Mouse (Mus musculus): ENCODE measurements around the gene Abcf2. TPM values are rescaled to one million over a fixed set of nuclear protein-coding genes. Genes with fewer than 3 reads are reported as not detected.

The Abcf2 gene
- polyA plus RNA-seq, 1 experiment from 2014 or later, result 83.8 TPM

DNA sequence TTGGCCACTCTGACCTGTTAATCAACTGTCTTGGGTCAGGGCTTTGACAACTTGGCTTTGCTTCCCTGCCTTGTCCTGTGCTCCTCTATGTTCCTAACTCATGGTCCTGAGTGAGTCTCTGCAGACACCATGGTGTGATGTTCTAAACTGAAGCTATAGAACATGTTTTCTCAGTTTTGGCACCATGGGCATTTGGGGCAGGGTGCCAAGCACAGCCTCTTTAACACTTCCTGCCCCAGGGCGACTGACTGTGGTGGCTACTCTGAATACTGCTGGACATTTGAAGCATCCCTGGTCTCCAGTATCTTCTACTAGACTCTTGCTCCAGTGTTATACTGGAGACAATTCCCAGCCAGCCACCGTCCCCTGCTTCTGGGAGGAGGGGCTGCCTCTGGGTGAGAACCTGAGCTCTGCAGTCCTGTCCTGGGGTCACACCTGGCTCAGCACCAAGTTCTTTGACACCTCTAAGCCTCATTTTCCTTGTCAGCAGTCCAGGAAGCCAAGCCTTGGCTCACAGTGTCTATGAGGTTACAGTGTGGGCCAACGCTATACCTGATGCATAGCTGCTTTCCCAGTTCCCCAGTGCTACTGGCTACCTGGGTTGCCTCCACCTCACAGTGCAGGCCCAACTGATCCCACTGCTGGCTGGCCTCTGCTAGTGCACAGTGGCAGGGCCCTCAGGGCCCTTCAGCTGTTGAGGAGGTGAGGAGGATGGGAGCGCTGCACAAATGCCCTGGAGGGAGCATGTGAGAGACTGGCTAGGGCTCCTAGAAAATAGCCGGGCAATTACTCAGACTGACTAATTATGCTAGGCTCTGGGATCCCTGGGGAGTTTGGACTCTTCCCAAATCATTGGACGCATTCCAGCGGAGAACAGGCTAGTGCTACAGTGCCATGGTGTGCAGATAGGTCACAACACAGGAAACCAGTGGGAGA, 34.4 kb upstream of the Abcf2 start:
- no peaks in the 10 kb centered on the region for H3K9me3 ChIP-seq
- H3K4me1 ChIP-seq, result peaks cover 25% of the 10 kb centered on the region
- H3K27me3 ChIP-seq (replicated peaks), result no peaks in the 10 kb centered on the region
- no peak overlapping the region for H3K9ac ChIP-seq
- H3K36me3 ChIP-seq (replicated peaks), result no peaks in the 10 kb centered on the region
- WGBS, result 53% methylated on average over 7 of the region's 7 CpGs
- ATAC-seq (replicated peaks), result peak; percentile 53
- no peak overlapping the region for H3K4me3 ChIP-seq
- H3K4me2 ChIP-seq, result no peak overlapping the region
- H3K27ac ChIP-seq, result peak overlapping the region; percentile 30; the same call in 1 of the 2 replicates

- WGBS, result 70% methylated on average over 5 of the region's 5 CpGs
- Histone ChIP-seq H3K27ac (no peak overlapping the region), H3K36me3 (replicated peaks) (no peaks in the 10 kb centered on the region), H3K4me1 (peaks cover 42% of the 10 kb centered on the region), H3K9ac (no peak overlapping the region), H3K4me2 (no peak overlapping the region), H3K9me3 (no peaks in the 10 kb centered on the region), H3K4me3 (no peak overlapping the region), H3K27me3 (replicated peaks) (no peaks in the 10 kb centered on the region)
- no peak for ATAC-seq (replicated peaks)
These were observed 32.1 kb upstream of the Abcf2 start for GRCm38 (mm10) chr5:24609388-24609787.

GRCm38 (mm10) chr5:24605980-24606665, 28.9 kb upstream of the Abcf2 start:
- 6% methylated on average over 14 of the region's 14 CpGs for WGBS
- Histone ChIP-seq H3K27me3 (replicated peaks) (no peaks in the 10 kb centered on the region), H3K9ac (peak overlapping the region; percentile 81), H3K4me3 (peak overlapping the region; percentile 64), H3K36me3 (replicated peaks) (no peaks in the 10 kb centered on the region), H3K4me1 (peaks cover 57% of the 10 kb centered on the region), H3K4me2 (peak overlapping the region; percentile 94), H3K27ac (peak overlapping the region; percentile 100), H3K9me3 (no peaks in the 10 kb centered on the region)
- no peak for ATAC-seq (replicated peaks)

DNA sequence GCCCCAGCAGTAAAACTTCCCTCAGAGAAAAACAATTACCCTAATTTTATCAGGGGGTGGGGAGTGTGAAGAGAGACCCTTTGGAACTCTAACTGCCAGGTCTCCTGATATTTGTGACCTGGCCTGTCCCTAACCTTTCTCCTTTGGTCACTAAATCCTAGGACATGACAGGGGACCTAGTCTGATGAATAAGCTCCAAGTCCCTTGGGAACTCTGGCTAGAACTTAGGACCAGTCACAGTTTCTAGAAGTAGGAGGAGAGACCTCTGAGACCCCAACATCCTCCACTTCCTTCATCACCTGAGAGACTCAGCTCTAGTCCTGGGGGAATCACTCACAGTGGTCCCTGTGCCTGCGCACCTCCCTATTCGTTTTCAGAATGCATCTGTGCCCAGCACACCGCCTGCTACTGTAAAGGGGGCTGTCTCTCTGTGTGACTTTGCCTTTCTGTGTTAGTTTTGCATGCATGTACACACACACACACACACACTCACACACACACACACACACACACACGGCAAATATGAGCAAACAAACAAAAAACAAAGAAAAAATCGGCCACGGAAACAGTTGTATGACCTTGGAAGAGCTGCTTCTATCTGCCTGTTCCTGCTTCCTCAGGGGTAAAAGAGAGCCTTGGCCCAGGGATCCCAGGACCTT, 28.2 kb upstream of the Abcf2 start:
- Histone ChIP-seq H3K9me3 (no peaks in the 10 kb centered on the region), H3K36me3 (replicated peaks) (no peaks in the 10 kb centered on the region), H3K27me3 (replicated peaks) (no peaks in the 10 kb centered on the region), H3K4me1 (peaks cover 63% of the 10 kb centered on the region), H3K4me3 (peak overlapping the region; percentile 64), H3K27ac (peak overlapping the region; percentile 100), H3K4me2 (peak overlapping the region; percentile 94), H3K9ac (peak overlapping the region; percentile 81)
- 2% methylated on average over 6 of the region's 6 CpGs for WGBS
- no peak for ATAC-seq (replicated peaks)

DNA sequence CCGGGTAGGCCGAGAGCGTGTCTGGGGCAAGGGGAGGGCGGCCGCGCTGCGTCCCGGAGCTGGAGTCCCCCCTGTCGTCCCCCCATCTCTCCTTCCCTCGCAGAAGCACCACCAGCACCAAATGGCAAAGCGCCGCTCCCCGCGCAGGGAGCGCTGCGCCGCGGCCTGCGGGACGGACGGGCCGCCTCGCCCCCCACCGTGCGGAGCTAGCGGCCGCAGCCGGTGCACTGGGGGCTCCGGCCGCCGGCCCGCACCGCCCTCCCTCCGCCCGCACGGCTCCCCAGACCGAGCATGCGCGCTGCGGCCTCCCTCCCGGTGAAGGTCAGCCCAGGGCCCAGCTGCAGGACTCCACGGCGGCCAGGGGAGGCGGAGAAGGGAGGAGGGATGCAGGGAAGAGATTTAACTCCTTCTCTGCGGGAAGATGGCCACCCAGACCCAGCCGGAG, 27.4 kb upstream of the Abcf2 start:
- Histone ChIP-seq H3K9ac (peak overlapping the region; percentile 81), H3K4me3 (peak overlapping the region; percentile 64), H3K27ac (peak overlapping the region; percentile 100), H3K27me3 (replicated peaks) (no peaks in the 10 kb centered on the region), H3K36me3 (replicated peaks) (no peaks in the 10 kb centered on the region), H3K9me3 (no peaks in the 10 kb centered on the region), H3K4me1 (peaks cover 68% of the 10 kb centered on the region), H3K4me2 (peak overlapping the region; percentile 94)
- ATAC-seq (replicated peaks), result peak; percentile 77
- WGBS, result under 1% methylated on average over 44 of the region's 46 CpGs

DNA sequence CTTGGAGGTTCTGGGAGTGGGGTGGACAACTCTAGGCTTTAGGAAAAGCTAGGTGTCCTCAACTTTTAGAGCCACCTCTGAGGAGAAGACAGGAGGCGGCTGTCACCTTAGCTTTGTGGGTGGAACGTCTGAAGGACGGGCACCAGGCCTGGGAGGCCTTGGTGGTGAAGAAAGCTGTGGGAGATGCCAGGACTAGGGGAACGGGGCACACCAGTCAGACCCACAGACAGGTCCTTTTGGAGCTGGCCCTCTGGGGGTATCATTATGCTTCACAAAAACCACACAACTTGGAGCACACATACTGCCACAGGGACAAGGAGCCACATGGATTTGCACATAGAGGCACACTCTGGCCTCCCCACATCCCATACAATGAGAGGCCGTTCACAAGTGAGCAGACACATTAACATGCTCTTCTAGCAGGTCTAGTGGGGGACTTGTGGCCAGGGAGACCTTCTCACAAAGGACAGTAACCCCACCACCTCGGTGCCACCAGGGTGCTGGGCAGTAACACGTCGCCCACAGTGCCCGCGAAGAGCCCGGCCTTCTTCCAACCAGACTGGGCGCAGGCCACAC, 26.9 kb upstream of the Abcf2 start:
- Histone ChIP-seq H3K36me3 (replicated peaks) (no peaks in the 10 kb centered on the region), H3K4me2 (peak overlapping the region; percentile 94), H3K9ac (peak overlapping the region; percentile 81), H3K4me3 (peak overlapping the region; percentile 64), H3K27me3 (replicated peaks) (no peaks in the 10 kb centered on the region), H3K9me3 (no peaks in the 10 kb centered on the region), H3K4me1 (peaks cover 73% of the 10 kb centered on the region), H3K27ac (peak overlapping the region; percentile 100)
- no peak; the same call in 1 of the 2 replicates for ATAC-seq (replicated peaks)
- WGBS, result 20% methylated on average over 12 of the region's 12 CpGs

DNA sequence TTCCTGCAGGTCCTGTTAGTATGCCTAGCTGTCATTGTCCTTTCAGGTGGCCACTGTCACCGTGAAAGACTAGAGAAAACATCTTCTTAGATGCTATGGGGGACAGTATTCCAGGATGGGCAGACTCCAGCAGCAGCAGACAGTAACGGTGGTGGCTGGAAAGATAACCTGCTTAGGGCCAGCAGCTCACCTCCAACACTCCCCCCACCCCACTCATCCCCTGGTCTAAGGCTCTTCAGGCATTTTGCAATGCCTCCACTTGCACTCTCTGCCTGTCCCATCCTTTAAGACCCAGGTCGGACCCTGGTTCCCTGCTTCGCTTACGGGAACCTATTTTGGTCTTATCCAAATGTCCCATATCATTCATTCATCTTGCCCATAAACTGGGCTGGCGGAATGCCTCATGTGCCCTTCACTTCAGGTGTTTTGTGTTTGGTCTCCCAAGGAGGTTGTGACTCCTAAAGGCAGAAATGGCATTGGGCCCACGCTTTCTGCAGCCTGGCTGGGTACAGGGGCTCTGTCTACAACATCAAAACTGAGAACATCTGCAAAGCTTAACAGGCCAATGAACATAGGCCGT, 26.3 kb upstream of the Abcf2 start:
- WGBS, result 58% methylated on average over 8 of the region's 8 CpGs
- Histone ChIP-seq H3K4me2 (peak overlapping the region; percentile 94), H3K4me3 (peak overlapping the region; percentile 62; the same call in 1 of the 2 replicates)

DNA sequence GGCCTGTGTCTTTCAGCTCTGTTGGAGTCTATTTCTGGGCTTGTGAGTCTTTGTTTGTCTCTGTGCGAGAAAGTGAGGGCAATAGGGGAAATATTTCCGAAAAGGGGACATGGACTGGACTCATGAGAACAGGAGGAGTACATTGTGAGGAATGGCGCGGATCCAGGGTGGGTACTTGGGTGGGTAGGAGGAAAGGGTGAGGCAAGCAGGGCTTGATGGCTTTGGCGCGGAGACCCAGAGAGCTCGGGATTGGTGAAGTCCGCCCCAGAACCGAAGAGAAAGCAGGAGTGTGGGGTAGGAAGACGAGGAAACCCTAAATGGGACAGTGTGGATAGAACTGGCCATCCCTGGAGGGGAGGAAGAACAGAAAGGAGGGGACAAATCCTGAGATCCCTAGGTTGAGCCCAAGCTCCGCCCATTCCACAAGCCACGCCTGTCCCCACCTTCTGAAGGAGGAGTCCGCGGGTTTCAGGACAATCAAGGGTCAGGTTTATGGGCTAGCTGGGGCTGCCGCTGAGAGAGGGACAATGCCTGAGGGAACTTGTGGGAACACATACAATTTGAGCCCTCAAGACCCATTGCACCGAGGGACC, 25.6 kb upstream of the Abcf2 start:
- H3K4me2 ChIP-seq, result peak overlapping the region; percentile 94
- H3K36me3 ChIP-seq (replicated peaks), result no peaks in the 10 kb centered on the region
- peak; percentile 28 for ATAC-seq (replicated peaks)
- H3K9ac ChIP-seq, result peak overlapping the region; percentile 87
- H3K9me3 ChIP-seq, result no peaks in the 10 kb centered on the region
- H3K4me3 ChIP-seq, result peak overlapping the region; percentile 62
- peak overlapping the region; percentile 100 for H3K27ac ChIP-seq
- H3K4me1 ChIP-seq, result peaks cover 86% of the 10 kb centered on the region
- WGBS, result 3% methylated on average over 16 of the region's 16 CpGs
- no peaks in the 10 kb centered on the region for H3K27me3 ChIP-seq (replicated peaks)

More for the DNA sequence above, 26.3 kb upstream of the Abcf2 start:
- Histone ChIP-seq H3K9me3 (no peaks in the 10 kb centered on the region), H3K27me3 (replicated peaks) (no peaks in the 10 kb centered on the region), H3K36me3 (replicated peaks) (no peaks in the 10 kb centered on the region), H3K27ac (peak overlapping the region; percentile 100), H3K9ac (no peak overlapping the region; the same call in 1 of the 2 replicates), H3K4me1 (peaks cover 79% of the 10 kb centered on the region)
- ATAC-seq (replicated peaks), result no peak

- H3K36me3 ChIP-seq (replicated peaks), result no peaks in the 10 kb centered on the region
- H3K9me3 ChIP-seq, result no peaks in the 10 kb centered on the region
- H3K9ac ChIP-seq, result peak overlapping the region; percentile 87
- peak overlapping the region; percentile 94 for H3K4me2 ChIP-seq
- peaks cover 87% of the 10 kb centered on the region for H3K4me1 ChIP-seq
- WGBS, result under 1% methylated on average over 71 of the region's 73 CpGs
- peak overlapping the region; percentile 100 for H3K27ac ChIP-seq
- H3K4me3 ChIP-seq, result peak overlapping the region; percentile 62
- ATAC-seq (replicated peaks), result peak; percentile 32
- no peaks in the 10 kb centered on the region for H3K27me3 ChIP-seq (replicated peaks)
These were observed 24.9 kb upstream of the Abcf2 start for GRCm38 (mm10) chr5:24601911-24602750.

DNA sequence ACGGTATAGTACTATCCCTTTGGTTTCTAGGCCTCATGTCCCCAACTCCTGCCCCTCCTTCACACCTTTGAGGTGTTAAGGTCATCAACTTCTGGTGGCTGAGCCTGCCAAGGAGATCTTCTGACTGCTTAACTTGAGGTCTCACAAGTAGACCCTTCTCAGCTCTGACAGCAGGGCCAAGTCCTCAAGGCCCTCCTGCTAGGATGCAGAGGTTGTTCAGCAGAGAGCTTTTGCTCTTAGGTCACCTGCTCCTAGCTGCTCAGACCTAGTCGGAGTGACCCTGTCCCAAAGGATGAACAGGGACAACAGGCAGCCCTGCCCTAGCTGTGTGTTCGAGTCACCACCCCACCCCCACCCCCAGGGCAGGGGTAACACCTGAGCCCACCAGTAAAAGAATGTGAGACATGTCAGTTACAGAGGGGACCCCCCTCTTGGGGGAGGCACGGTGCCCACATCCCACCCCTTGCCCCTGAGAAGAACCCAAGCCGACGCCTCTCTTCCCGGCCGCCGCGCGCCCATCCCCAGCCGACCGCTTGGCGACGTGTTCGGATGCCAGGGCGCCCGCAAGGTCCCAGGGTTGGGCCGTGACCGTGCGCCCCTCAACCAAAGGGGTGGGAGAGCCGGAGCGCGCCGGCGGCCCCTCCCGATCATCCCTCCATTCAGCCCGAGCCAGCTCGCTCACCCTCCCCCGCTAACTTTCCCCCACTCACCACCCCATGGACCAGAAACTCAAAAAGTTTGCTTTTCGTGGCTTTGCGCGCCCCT, 24.0 kb upstream of the Abcf2 start:
- no peak for ATAC-seq (replicated peaks)
- Histone ChIP-seq H3K4me3 (peak overlapping the region; percentile 62), H3K27me3 (replicated peaks) (no peaks in the 10 kb centered on the region), H3K36me3 (replicated peaks) (no peaks in the 10 kb centered on the region), H3K9me3 (no peaks in the 10 kb centered on the region), H3K4me1 (peaks cover 87% of the 10 kb centered on the region), H3K4me2 (peak overlapping the region; percentile 94), H3K27ac (peak overlapping the region; percentile 100), H3K9ac (peak overlapping the region; percentile 87)
- WGBS, result 1% methylated on average over 33 of the region's 33 CpGs

All from midbrain, embryonic 15.5 days (tissue).